Mouse (Mus musculus) brain, embryonic 14.5 days (tissue): ENCODE results near the gene Ric3.

Source experiments
- CTCF ChIP-seq: fragments of 200-500 bp; IDR thresholded peaks from 2 replicates; pipeline ENCODE4 v1.5.1; 2012; ENCODE audit warnings: inconsistent platforms, mild to moderate bottlenecking, moderate library complexity, borderline replicate concordance; ENCODE audit not compliant: insufficient read depth, insufficient read length; ENCODE audit errors: extremely low read depth
- POLR2A ChIP-seq: fragments of 200-500 bp; IDR thresholded peaks from 2 replicates; pipeline ENCODE4 v1.6.1; 2012; ENCODE audit warnings: mild to moderate bottlenecking, inconsistent platforms, borderline replicate concordance; ENCODE audit not compliant: poor library complexity, insufficient read depth, insufficient read length, severe bottlenecking; ENCODE audit errors: extremely low read depth

GRCm38 (mm10) chr7:109012575-109012974 lies 70.6 kb downstream of the Ric3 start:
- TF ChIP-seq POLR2A = no peak
- TF ChIP-seq CTCF = no peak
